Mouse (Mus musculus) stomach, embryonic 15.5 days (tissue): ENCODE data around the gene Rsu1. TPM values are rescaled to one million over a fixed set of nuclear protein-coding genes. Genes with fewer than 3 reads are reported as not detected.

Source experiments
- polyA plus RNA-seq: library from polyadenylated mRNA; unstranded; fragments of >200 nt; fragmentation: Nextera tagmentation; extraction: Ambion mirVana; gene quantifications from 2 replicates; pipeline ENCODE4 v1.2.1, GENCODE M21; 2015

Rsu1 gene
- polyA plus RNA-seq, 1 experiment from 2014 or later = 143 TPM

Other genes starting within 250 kb of the Rsu1 start
- 1.2 and 1.3 TPM in 2 replicates for gene Cubn, start 220.4 kb upstream of the Rsu1 start, polyA plus RNA-seq